Mouse (Mus musculus): Measurements from ENCODE around the gene B4galt5.

GRCm38 (mm10) chr2:167294216-167294615 is 54.8 kb downstream of the B4galt5 start:
- no peak for TF ChIP-seq POLR2A (IDR thresholded peaks at IDR 0.05; ENCODE audit: borderline replicate concordance, insufficient read depth, low read length)
- TF ChIP-seq CTCF (IDR thresholded peaks at IDR 0.05; ENCODE audit: borderline replicate concordance, insufficient read depth, low read depth, low read length): no peak
